ENCODE assay signal across 1 mouse cellular context in the genomic region with DNA sequence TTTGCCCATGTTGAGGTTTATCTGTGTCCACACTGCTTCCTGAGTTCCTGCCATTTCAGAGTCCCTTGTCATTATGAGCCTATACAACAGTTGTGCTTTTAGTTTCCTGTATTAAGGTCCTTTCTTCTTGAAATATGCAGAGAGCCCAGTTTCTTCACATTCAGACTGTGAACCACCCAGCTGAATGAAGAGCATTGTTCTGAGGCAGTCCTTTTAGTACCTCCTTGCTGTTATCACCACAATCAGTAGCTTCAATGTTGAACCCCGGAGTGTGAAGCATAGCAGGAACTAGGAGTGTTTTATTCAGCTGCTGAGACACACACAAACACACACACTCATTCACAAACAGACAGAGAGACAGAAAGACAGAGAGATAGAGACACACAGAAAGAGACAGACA.
TF ChIP-seq lines count a peak whose summit lies in the region.

No protein-coding gene starts in this region.

TF ChIP-seq in CH12.LX, 34 proteins besides CTCF, POLR2A, EP300 and RAD21:
- TF ChIP-seq TBP (conservative IDR thresholded peaks at IDR 0.05; ENCODE audit: low read depth, low read length) = no peak
- TF ChIP-seq MAX (IDR thresholded peaks at IDR 0.05; ENCODE audit: low read length) = peak; percentile 27; the same call in 1 of the 2 replicates
